Mouse (Mus musculus) heart, embryonic 12.5 days (tissue): ENCODE measurements around the gene Slc9a4. TPM values are rescaled to one million over a fixed set of nuclear protein-coding genes. Genes with fewer than 3 reads are reported as not detected.

Experiments
- ATAC-seq: fragments of 200-750 bp; cut with Nextera tagmentation; 2 replicates; pipeline ENCODE4 v1.8.0; 2017; ENCODE audit warnings: moderate TSS enrichment, moderate library complexity; ENCODE audit not compliant: insufficient number of reproducible peaks, low FRiP score
- H3K27ac ChIP-seq: fragments of 300-500 bp; sonication (generic); 2 replicates; pipeline ENCODE4 v1.5.1; 2016; ENCODE audit warnings: mild to moderate bottlenecking, moderate library complexity; ENCODE audit not compliant: poor library complexity, severe bottlenecking
- H3K27me3 ChIP-seq: fragments of 300-500 bp; sonication (generic); replicated peaks from 2 replicates; pipeline ENCODE4 v1.6.1; 2016; ENCODE audit warnings: mild to moderate bottlenecking, moderate library complexity
- H3K36me3 ChIP-seq: fragments of 300-500 bp; sonication (generic); 2 replicates; pipeline ENCODE4 v1.6.1; 2016; ENCODE audit warnings: mild to moderate bottlenecking, moderate library complexity
- H3K4me1 ChIP-seq: fragments of 300-500 bp; sonication (generic); replicated peaks from 2 replicates; pipeline ENCODE4 v1.6.1; 2016; ENCODE audit warnings: mild to moderate bottlenecking
- H3K4me2 ChIP-seq: fragments of 300-500 bp; sonication (generic); 2 replicates; pipeline ENCODE4 v1.6.1; 2016; ENCODE audit warnings: mild to moderate bottlenecking, moderate library complexity
- H3K4me3 ChIP-seq: fragments of 300-500 bp; sonication (generic); 2 replicates; pipeline ENCODE4 v1.5.1; 2016; ENCODE audit warnings: mild to moderate bottlenecking
- H3K9ac ChIP-seq: fragments of 300-500 bp; sonication (generic); 2 replicates; pipeline ENCODE4 v1.6.1; 2016; ENCODE audit warnings: mild to moderate bottlenecking, moderate library complexity
- H3K9me3 ChIP-seq: fragments of 300-500 bp; sonication (generic); replicated peaks from 2 replicates; pipeline ENCODE4 v1.6.1; 2016; ENCODE audit warnings: mild to moderate bottlenecking, moderate library complexity
- WGBS: fragments of 180-500 bp; shearing (Covaris S2); methylation state at CpG from one replicate; pipeline ENCODE4 v1.1.7; 2016; 5-methylcytosine and 5-hydroxymethylcytosine counted together
- polyA plus RNA-seq: library from polyadenylated mRNA; unstranded; fragments of >200 nt; fragmentation: Nextera tagmentation; extraction: Ambion mirVana; gene quantifications from 2 replicates; pipeline ENCODE4 v1.2.1, GENCODE M21; 2016

The Slc9a4 gene
- polyA plus RNA-seq, 1 experiment from 2014 or later = not detected

DNA sequence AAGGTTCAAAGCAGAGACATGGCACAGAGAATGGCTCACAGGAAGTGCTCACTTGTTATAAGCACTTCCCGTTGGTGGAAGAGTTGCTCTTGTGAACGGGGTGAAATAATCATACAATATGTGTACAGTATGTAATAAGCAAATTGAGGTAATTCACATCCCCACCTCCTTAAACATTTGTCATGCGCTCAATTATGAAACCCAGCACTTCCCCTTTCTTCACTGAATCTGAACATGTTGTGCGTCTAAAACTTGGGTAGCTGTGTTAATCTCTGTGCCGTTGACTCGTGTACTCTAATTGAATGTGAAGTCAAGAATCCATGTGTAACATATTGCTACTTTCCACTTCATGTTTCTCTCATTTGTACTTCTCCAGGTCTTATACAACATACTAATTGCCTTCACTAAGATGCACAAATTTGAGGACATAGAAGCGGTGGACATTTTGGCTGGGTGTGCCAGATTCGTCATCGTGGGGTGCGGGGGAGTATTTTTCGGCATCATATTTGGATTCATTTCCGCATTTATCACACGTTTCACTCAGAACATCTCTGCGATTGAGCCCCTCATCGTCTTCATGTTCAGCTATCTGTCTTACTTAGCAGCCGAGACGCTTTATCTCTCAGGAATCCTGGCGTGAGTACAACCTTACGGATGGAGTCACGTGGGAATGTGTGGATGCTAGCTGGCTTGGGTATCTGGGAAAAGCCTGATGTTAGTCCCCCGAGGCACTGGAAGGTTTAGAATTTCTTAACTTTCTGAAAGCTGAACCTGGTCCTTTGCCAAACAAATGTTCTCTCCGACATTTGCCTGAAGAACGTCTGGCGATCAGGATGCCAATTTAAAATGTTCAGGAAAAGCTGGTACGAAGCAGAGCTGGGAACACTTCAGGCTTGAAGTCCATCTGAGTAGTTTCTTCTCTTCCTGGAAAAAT is 20.8 kb downstream of the Slc9a4 start:
- no peak overlapping the region for H3K9ac ChIP-seq
- no peaks in the 10 kb centered on the region for H3K9me3 ChIP-seq
- no peaks in the 10 kb centered on the region for H3K27me3 ChIP-seq
- 65% methylated on average over 25 of the region's 25 CpGs for WGBS
- H3K4me2 ChIP-seq = no peak overlapping the region
- ATAC-seq = no peak
- no peaks in the 10 kb centered on the region for H3K36me3 ChIP-seq
- no peak overlapping the region for H3K27ac ChIP-seq
- no peak overlapping the region for H3K4me3 ChIP-seq
- H3K4me1 ChIP-seq = no peaks in the 10 kb centered on the region

DNA sequence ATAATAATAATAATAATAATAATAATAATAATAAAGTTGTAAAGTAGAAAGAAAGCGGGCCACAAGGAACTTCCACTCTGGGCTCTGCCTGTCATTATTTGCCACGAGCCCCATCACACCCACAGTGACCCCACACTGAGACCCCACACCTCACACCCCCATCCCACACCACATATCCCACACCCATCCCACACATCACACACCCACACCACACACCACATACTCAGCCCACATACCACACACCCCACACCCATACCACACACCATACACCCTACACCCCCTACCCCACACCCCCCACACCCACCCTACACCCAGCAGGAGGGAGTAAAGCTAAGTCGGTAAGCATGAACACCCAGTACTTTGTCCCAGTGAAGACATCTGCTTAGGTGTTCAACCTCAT is 21.6 kb downstream of the Slc9a4 start:
- ATAC-seq = no peak
- H3K36me3 ChIP-seq = no peaks in the 10 kb centered on the region
- WGBS = 85% methylated on average over 3 of the region's 3 CpGs

DNA sequence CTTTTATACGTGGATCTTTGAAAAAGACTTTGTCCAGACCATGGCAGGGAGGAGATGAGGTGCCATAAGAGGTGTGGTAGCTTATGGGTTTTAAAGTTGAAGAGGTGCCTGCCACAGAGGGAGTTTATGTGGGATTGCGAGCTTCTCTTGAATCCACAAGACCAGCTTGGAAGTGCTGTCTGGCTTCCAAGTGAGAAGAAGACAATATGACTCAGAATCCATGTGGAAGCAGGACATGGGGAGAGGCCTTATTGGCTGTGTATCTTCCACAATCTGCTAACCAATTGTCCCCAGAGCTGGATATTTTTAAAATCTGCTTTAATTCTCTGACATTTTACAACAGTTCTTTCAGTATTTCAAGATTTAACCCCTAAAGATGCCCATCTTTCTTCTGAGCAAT is 33.3 kb downstream of the Slc9a4 start:
- Histone ChIP-seq H3K36me3 (no peaks in the 10 kb centered on the region), H3K9ac (no peak overlapping the region), H3K4me1 (no peaks in the 10 kb centered on the region), H3K4me2 (no peak overlapping the region), H3K27me3 (0 out of 2 replicates have a peak, but pooled peaks cover 3% of the 10 kb centered on the region), H3K4me3 (no peak overlapping the region), H3K9me3 (no peaks in the 10 kb centered on the region), H3K27ac (no peak overlapping the region)
- WGBS = 71% methylated on average over 2 of the region's 2 CpGs
- ATAC-seq = no peak

More for the DNA sequence above, 21.6 kb downstream of the Slc9a4 start:
- H3K4me3 ChIP-seq = no peak overlapping the region
- no peaks in the 10 kb centered on the region for H3K4me1 ChIP-seq
- H3K27ac ChIP-seq = no peak overlapping the region
- no peak overlapping the region for H3K9ac ChIP-seq
- no peaks in the 10 kb centered on the region for H3K27me3 ChIP-seq
- no peaks in the 10 kb centered on the region for H3K9me3 ChIP-seq
- H3K4me2 ChIP-seq = no peak overlapping the region

DNA sequence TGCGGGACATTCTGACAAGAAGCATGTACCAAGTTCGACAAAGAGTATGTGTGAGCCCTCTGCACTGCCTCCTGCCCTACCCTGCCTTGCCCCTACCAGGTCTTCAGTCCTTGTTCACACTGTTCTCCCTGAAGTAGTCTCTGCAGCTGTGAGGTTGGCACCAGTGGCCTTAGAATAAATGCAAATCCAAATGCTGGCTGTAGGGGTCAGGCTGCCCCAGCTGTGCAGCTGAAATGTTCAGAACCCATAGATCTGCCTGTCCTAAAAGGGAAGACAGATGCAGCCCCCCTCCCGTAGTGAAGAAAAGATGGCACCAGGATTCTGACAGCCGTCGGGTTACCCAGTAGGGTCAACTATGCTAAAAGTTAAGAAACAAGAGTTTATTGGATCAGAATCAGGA is 39.2 kb downstream of the Slc9a4 start:
- no peak for ATAC-seq
- no peak overlapping the region for H3K9ac ChIP-seq
- H3K4me2 ChIP-seq = no peak overlapping the region
- H3K27me3 ChIP-seq = 0 out of 2 replicates have a peak, but pooled peaks cover 3% of the 10 kb centered on the region
- H3K9me3 ChIP-seq = no peaks in the 10 kb centered on the region
- no peaks in the 10 kb centered on the region for H3K36me3 ChIP-seq
- H3K4me3 ChIP-seq = no peak overlapping the region
- 71% methylated on average over 5 of the region's 5 CpGs for WGBS
- H3K4me1 ChIP-seq = no peaks in the 10 kb centered on the region
- no peak overlapping the region for H3K27ac ChIP-seq

DNA sequence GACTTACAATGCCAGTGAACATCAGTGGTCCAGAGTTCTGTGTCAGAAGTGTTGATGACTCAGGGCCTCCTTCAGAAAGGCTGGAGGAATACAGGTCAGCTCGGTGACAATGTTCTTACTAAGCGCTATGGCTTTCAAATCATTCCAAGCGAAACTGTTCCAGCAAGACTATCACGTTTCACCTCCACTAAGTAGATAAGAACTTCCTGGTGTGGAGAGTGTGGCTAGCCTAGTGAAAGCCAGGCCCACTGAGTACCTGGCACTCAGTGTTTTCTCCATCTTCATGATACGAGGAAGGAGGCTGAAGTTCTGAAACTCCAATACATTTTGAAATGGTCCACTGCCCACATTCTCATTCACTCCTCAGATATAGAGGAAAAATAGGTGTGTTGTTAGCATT is 40.0 kb downstream of the Slc9a4 start:
- H3K4me2 ChIP-seq = no peak overlapping the region
- no peak overlapping the region for H3K4me3 ChIP-seq
- no peaks in the 10 kb centered on the region for H3K4me1 ChIP-seq
- 0 out of 2 replicates have a peak, but pooled peaks cover 3% of the 10 kb centered on the region for H3K27me3 ChIP-seq
- no peak for ATAC-seq
- H3K9ac ChIP-seq = no peak overlapping the region
- no peaks in the 10 kb centered on the region for H3K36me3 ChIP-seq
- H3K27ac ChIP-seq = no peak overlapping the region
- 37% methylated on average over 5 of the region's 5 CpGs for WGBS
- no peaks in the 10 kb centered on the region for H3K9me3 ChIP-seq

DNA sequence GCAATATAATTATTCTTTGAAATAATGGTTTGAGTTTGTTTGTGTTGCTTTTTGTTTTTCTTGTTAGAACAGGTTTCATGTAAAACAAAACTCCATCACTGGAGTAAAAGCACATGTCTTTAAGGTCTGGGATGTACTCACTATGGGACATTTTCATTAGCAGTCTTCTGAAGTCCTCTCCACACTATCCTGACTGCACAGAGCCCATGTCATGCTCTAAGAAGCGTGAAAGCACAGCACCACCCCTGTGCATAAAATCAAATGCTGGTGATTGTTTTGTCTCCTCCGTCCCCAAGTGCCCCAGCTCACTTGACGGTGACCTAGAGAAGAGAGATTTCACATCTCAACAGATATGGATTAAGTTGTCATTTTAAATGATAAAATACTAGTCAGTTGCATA is 45.1 kb downstream of the Slc9a4 start:
- no peak for ATAC-seq
- Histone ChIP-seq H3K9me3 (no peaks in the 10 kb centered on the region), H3K9ac (no peak overlapping the region), H3K4me1 (no peaks in the 10 kb centered on the region), H3K4me3 (no peak overlapping the region), H3K27ac (no peak overlapping the region), H3K27me3 (peaks cover 5% of the 10 kb centered on the region; the same call in 1 of the 2 replicates), H3K4me2 (no peak overlapping the region), H3K36me3 (no peaks in the 10 kb centered on the region)
- WGBS = 73% methylated on average over 3 of the region's 3 CpGs

DNA sequence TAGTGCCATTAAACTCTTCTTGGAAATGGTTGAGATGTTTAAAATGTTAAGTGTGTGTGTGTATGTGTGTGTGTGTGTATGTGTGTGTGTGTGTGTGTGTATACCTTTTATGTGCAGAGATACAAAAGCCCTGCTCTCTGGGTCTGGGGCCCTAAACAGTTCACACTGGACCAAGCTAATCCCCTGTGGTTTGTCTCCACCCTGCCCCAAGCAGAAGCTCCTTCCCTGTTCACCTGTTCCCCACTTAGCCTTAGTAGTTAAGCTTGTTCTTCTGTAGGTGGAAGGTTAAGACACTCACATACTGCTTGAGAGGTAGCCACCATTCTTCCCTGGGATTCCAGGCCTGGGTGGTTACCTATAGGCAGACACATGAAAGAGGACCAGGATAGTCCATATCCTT is 47.1 kb downstream of the Slc9a4 start:
- Histone ChIP-seq H3K4me1 (no peaks in the 10 kb centered on the region), H3K9me3 (no peaks in the 10 kb centered on the region), H3K27me3 (peaks cover 5% of the 10 kb centered on the region; the same call in 1 of the 2 replicates), H3K27ac (no peak overlapping the region), H3K4me3 (no peak overlapping the region), H3K36me3 (no peaks in the 10 kb centered on the region), H3K9ac (no peak overlapping the region), H3K4me2 (no peak overlapping the region)
- ATAC-seq = no peak

DNA sequence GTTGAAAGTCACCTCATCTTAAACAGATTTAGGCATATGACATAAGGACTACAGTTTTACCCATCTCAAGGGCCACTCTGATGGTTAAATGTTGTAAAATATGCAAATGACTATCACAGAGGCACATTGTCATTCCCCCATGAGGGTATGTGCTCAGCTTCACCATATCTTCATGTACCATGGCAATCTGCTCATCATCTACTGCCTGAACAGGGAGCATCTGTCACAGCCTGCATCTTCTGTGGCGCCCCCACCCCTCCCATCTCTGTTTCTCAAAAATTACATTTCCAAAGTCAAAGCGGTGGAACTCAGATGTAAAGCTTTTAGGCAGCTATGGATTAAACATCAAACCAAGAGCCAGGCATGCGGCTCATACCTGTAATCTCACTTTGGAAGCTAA is 48.6 kb downstream of the Slc9a4 start:
- Histone ChIP-seq H3K4me1 (no peaks in the 10 kb centered on the region), H3K27ac (no peak overlapping the region), H3K4me3 (no peak overlapping the region), H3K27me3 (peaks cover 5% of the 10 kb centered on the region; the same call in 1 of the 2 replicates), H3K9ac (no peak overlapping the region), H3K4me2 (no peak overlapping the region), H3K36me3 (no peaks in the 10 kb centered on the region), H3K9me3 (no peaks in the 10 kb centered on the region)
- ATAC-seq = no peak
- WGBS = 77% methylated on average over 3 of the region's 3 CpGs

DNA sequence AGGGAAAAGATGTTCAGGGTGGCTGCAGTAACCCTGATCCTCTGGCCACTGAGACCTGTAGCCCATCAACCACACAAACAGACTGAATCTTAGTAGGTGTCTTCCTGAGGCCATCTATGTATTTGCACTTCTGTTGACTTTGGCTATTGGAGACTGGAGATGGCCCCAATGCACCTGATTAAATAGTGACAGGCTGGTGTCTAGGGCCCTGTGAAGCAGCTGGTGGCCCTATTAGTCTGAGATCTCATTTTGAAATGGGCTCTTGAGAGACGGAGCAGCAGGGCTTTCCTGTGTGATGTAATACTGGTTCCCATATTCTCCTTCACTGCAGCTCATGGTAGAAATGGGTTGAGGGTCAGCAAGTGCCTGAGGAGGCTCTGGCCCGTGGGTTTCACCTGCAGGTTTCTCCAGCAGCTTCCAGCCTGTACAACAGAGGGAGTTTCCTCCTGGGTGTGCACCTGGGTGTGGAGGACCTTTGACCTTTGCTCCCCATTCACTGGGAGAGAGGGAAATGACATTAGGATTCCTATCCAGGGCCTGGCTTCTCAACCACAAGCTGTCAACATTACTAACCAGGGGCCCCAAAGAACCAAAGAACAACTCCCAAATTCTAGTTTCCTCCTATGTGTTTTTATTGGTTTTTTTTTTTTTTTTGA is 52.7 kb downstream of the Slc9a4 start:
- H3K27me3 ChIP-seq = 0 out of 2 replicates have a peak, but pooled peaks cover 5% of the 10 kb centered on the region
- 58% methylated on average over 2 of the region's 2 CpGs for WGBS
- H3K4me2 ChIP-seq = no peak overlapping the region
- no peak overlapping the region for H3K27ac ChIP-seq
- no peaks in the 10 kb centered on the region for H3K36me3 ChIP-seq
- no peak for ATAC-seq
- no peaks in the 10 kb centered on the region for H3K4me1 ChIP-seq
- H3K9ac ChIP-seq = no peak overlapping the region
- no peaks in the 10 kb centered on the region for H3K9me3 ChIP-seq
- no peak overlapping the region for H3K4me3 ChIP-seq

DNA sequence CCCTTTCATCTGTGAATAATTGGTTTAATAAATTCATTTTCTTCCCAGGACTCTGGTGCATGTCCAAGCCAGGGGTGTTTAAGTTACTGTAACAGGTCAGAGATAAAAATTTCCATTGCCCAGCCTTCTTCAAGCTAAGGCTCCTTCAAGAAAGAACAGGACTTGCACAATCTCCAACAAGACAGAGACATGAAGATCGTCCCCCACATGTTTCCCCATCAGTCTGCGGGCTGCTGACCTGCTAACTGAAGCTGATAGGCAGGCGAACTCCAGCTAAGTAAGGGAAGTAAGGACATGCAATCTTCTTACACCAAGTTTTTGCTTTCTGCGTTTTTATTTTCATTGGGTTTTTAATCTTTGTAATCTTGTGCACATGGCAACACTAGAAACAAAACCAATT is 54.7 kb downstream of the Slc9a4 start:
- Histone ChIP-seq H3K27ac (no peak overlapping the region), H3K9me3 (no peaks in the 10 kb centered on the region), H3K4me2 (no peak overlapping the region), H3K4me3 (no peak overlapping the region), H3K4me1 (no peaks in the 10 kb centered on the region), H3K36me3 (no peaks in the 10 kb centered on the region), H3K9ac (no peak overlapping the region), H3K27me3 (no peaks in the 10 kb centered on the region)
- 60% methylated on average over 4 of the region's 4 CpGs for WGBS
- ATAC-seq = no peak

DNA sequence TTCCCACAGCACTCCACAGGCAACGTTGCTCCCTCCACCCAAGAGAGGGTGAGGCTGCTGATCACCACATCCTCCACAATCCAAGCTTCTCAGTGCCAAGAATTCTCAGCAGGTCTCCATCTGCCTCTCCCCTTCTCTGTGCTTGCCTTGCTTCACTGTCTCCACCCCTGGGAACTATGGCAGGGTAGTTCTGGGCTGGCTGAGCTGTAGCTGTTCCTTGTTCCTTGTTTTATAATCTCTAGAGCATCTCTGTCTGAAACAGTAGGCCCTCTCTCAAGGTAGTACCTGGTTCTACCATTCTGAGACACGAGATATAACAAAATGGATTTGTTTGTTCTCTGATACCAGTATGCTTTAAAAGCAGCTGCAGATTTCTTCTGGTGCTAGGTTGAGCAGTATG is 68.4 kb downstream of the Slc9a4 start:
- Histone ChIP-seq H3K4me3 (no peak overlapping the region), H3K36me3 (no peaks in the 10 kb centered on the region), H3K9ac (no peak overlapping the region), H3K4me1 (no peaks in the 10 kb centered on the region), H3K4me2 (no peak overlapping the region), H3K27me3 (no peaks in the 10 kb centered on the region), H3K27ac (no peak overlapping the region), H3K9me3 (no peaks in the 10 kb centered on the region)
- 63% methylated on average over 2 of the region's 2 CpGs for WGBS
- ATAC-seq = no peak
